Mouse (Mus musculus): ENCODE results near the gene Tgfbr1. TPM values are rescaled to one million over a fixed set of nuclear protein-coding genes. Genes with fewer than 3 reads are reported as not detected.

Gene Tgfbr1
- polyA plus RNA-seq, 1 experiment from 2014 or later = 24.3 TPM

DNA sequence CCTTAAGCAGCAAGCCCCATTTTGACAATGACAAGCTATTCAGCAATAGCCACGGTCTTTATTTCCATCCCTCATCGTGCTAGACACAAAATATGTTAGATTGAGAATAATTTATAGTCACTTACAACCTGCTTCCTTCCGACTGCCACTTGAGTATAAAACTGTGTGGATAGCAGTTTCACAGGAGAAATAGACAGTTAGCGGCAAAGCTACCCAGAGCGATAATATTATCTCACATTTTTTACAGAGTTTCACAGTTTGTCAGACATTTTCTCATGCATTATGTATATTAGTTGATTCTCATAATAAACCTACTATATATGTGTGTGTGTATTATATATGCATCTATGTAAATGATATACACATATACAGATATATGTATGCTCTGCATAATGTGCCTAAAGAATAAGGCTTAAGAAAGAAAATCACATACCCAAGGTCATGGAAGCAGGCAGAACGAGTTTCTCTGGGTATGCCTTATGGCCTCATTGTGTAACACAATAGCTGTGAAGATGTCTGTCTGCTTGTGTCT lies 20.1 kb upstream of the Tgfbr1 start:
- Histone ChIP-seq H3K4me1 (replicated peaks; ENCODE audit: control insufficient read depth, insufficient read depth, low read length) (no peaks in the 10 kb centered on the region), H3K27me3 (replicated peaks; ENCODE audit: control insufficient read depth, insufficient read depth, low read length) (no peaks in the 10 kb centered on the region), H3K9ac (ENCODE audit: low read depth, low read length) (no peak overlapping the region), H3K4me2 (no peak overlapping the region), H3K27ac (ENCODE audit: low read depth, low read length) (no peak overlapping the region), H3K4me3 (ENCODE audit: low read depth, low read length) (no peak overlapping the region), H3K36me3 (ENCODE audit: control insufficient read depth, insufficient read depth, low read length) (no peaks in the 10 kb centered on the region), H3K9me3 (ENCODE audit: control insufficient read depth, low read length) (no peaks in the 10 kb centered on the region)
- WGBS = 81% methylated on average over 6 of the region's 6 CpGs
- DNase-seq (ENCODE audit: low spot score) (no peak), ATAC-seq (replicated peaks; ENCODE audit: low FRiP score) (no peak)

- Histone ChIP-seq H3K27ac (ENCODE audit: low read depth, low read length) (no peak overlapping the region), H3K27me3 (replicated peaks; ENCODE audit: control insufficient read depth, insufficient read depth, low read length) (no peaks in the 10 kb centered on the region)
- no peak for ATAC-seq (replicated peaks; ENCODE audit: low FRiP score)
Observed at GRCm38 (mm10) chr4:47333541-47333940, 19.5 kb upstream of the Tgfbr1 start.

DNA sequence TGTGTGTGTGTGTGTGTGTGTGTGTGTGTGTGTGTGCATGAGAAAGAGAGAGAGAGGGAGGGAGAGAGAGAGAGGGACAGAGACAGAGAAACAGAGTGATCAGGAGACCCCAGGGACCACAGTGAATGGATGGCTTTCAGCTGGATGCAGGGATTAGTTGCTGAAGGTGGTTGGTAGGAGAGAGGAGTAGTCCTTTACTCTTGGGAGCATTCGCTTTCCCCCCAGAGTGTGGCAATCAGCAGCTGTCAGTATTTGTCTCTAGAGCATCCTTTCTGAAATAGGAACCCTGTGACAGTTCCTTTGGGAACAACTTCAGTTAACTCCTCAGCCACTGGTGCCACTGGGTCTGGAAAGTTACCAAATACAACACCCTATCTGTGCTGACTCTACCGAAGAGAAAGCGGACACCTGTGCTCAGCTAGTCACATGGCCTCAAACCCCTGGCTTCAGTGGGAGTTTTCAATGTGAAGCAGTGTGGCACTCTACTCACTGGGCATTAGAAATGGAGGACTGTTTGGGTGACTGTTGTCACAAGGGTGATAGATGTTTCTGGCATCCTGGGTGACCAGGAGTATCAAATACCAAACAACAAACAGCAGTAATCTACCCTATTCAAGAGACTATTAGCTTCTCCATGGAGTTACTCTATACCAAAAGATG lies 16.0 kb upstream of the Tgfbr1 start:
- no peak overlapping the region for H3K4me2 ChIP-seq
- 78% methylated on average over 3 of the region's 3 CpGs for WGBS

More at GRCm38 (mm10) chr4:47333541-47333940, 19.5 kb upstream of the Tgfbr1 start:
- H3K9ac ChIP-seq (ENCODE audit: low read depth, low read length) = no peak overlapping the region
- DNase-seq (ENCODE audit: low spot score) = no peak
- no peaks in the 10 kb centered on the region for H3K4me1 ChIP-seq (replicated peaks; ENCODE audit: control insufficient read depth, insufficient read depth, low read length)
- no peaks in the 10 kb centered on the region for H3K9me3 ChIP-seq (ENCODE audit: control insufficient read depth, low read length)
- H3K4me2 ChIP-seq = no peak overlapping the region
- 90% methylated on average over 3 of the region's 3 CpGs for WGBS
- H3K36me3 ChIP-seq (ENCODE audit: control insufficient read depth, insufficient read depth, low read length) = no peaks in the 10 kb centered on the region
- no peak overlapping the region for H3K4me3 ChIP-seq (ENCODE audit: low read depth, low read length)

GRCm38 (mm10) chr4:47342632-47343031 lies 10.4 kb upstream of the Tgfbr1 start:
- no peak overlapping the region for H3K4me2 ChIP-seq
- 46% methylated on average over 8 of the region's 8 CpGs for WGBS
- H3K4me1 ChIP-seq (replicated peaks; ENCODE audit: control insufficient read depth, insufficient read depth, low read length) = no peaks in the 10 kb centered on the region
- no peak overlapping the region for H3K4me3 ChIP-seq (ENCODE audit: low read depth, low read length)
- no peaks in the 10 kb centered on the region for H3K9me3 ChIP-seq (ENCODE audit: control insufficient read depth, low read length)
- H3K27me3 ChIP-seq (replicated peaks; ENCODE audit: control insufficient read depth, insufficient read depth, low read length) = no peaks in the 10 kb centered on the region
- ATAC-seq (replicated peaks; ENCODE audit: low FRiP score) (no peak), DNase-seq (ENCODE audit: low spot score) (no peak)
- H3K9ac ChIP-seq (ENCODE audit: low read depth, low read length) = no peak overlapping the region
- H3K27ac ChIP-seq (ENCODE audit: low read depth, low read length) = no peak overlapping the region
- H3K36me3 ChIP-seq (ENCODE audit: control insufficient read depth, insufficient read depth, low read length) = no peaks in the 10 kb centered on the region

More for the DNA sequence above, 16.0 kb upstream of the Tgfbr1 start:
- no peak overlapping the region for H3K9ac ChIP-seq (ENCODE audit: low read depth, low read length)
- no peaks in the 10 kb centered on the region for H3K36me3 ChIP-seq (ENCODE audit: control insufficient read depth, insufficient read depth, low read length)
- no peak overlapping the region for H3K27ac ChIP-seq (ENCODE audit: low read depth, low read length)
- H3K9me3 ChIP-seq (ENCODE audit: control insufficient read depth, low read length) = no peaks in the 10 kb centered on the region
- H3K27me3 ChIP-seq (replicated peaks; ENCODE audit: control insufficient read depth, insufficient read depth, low read length) = no peaks in the 10 kb centered on the region
- no peak overlapping the region for H3K4me3 ChIP-seq (ENCODE audit: low read depth, low read length)
- ATAC-seq (replicated peaks; ENCODE audit: low FRiP score) (no peak), DNase-seq (ENCODE audit: low spot score) (no peak)
- H3K4me1 ChIP-seq (replicated peaks; ENCODE audit: control insufficient read depth, insufficient read depth, low read length) = no peaks in the 10 kb centered on the region

DNA sequence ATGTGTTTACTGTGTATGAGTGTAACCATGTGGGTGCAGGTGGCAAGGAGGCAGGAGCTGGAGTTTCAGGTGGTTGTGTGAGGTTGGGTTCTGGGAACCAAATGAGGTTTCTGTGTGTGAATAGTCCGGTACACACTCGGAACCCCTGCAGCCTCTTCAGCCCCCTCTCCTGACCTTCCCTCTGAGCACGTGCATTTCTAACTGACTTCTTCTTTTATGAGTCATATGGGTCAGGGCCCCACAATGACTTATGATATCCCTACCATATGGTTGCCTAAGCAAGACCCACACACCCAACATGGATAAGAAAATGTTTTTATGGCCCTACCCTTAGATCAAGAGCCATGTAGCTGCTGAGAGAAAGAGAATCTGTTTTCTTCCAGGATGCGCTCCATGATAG lies 6.0 kb upstream of the Tgfbr1 start:
- Histone ChIP-seq H3K4me3 (ENCODE audit: low read depth, low read length) (no peak overlapping the region), H3K27ac (ENCODE audit: low read depth, low read length) (no peak overlapping the region), H3K4me1 (replicated peaks; ENCODE audit: control insufficient read depth, insufficient read depth, low read length) (no peaks in the 10 kb centered on the region), H3K36me3 (ENCODE audit: control insufficient read depth, insufficient read depth, low read length) (no peaks in the 10 kb centered on the region), H3K9me3 (ENCODE audit: control insufficient read depth, low read length) (no peaks in the 10 kb centered on the region), H3K9ac (ENCODE audit: low read depth, low read length) (no peak overlapping the region), H3K4me2 (no peak overlapping the region), H3K27me3 (replicated peaks; ENCODE audit: control insufficient read depth, insufficient read depth, low read length) (no peaks in the 10 kb centered on the region; the same call in 1 of the 2 replicates)
- DNase-seq (ENCODE audit: low spot score) (no peak), ATAC-seq (replicated peaks; ENCODE audit: low FRiP score) (no peak)
- 72% methylated on average over 4 of the region's 4 CpGs for WGBS

- H3K4me3 ChIP-seq (ENCODE audit: low read depth, low read length) = no peak overlapping the region
- no peaks in the 10 kb centered on the region for H3K36me3 ChIP-seq (ENCODE audit: control insufficient read depth, insufficient read depth, low read length)
- ATAC-seq (replicated peaks; ENCODE audit: low FRiP score) (no peak), DNase-seq (ENCODE audit: low spot score) (no peak)
- no peak overlapping the region for H3K27ac ChIP-seq (ENCODE audit: low read depth, low read length)
- no peak overlapping the region for H3K9ac ChIP-seq (ENCODE audit: low read depth, low read length)
- H3K9me3 ChIP-seq (ENCODE audit: control insufficient read depth, low read length) = no peaks in the 10 kb centered on the region
- no peaks in the 10 kb centered on the region; the same call in 1 of the 2 replicates for H3K27me3 ChIP-seq (replicated peaks; ENCODE audit: control insufficient read depth, insufficient read depth, low read length)
- peaks cover 5% of the 10 kb centered on the region; the same call in 1 of the 2 replicates for H3K4me1 ChIP-seq (replicated peaks; ENCODE audit: control insufficient read depth, insufficient read depth, low read length)
- no peak overlapping the region for H3K4me2 ChIP-seq
- 51% methylated on average over 6 of the region's 6 CpGs for WGBS
Observed at GRCm38 (mm10) chr4:47349759-47350158, 3.3 kb upstream of the Tgfbr1 start.

DNA sequence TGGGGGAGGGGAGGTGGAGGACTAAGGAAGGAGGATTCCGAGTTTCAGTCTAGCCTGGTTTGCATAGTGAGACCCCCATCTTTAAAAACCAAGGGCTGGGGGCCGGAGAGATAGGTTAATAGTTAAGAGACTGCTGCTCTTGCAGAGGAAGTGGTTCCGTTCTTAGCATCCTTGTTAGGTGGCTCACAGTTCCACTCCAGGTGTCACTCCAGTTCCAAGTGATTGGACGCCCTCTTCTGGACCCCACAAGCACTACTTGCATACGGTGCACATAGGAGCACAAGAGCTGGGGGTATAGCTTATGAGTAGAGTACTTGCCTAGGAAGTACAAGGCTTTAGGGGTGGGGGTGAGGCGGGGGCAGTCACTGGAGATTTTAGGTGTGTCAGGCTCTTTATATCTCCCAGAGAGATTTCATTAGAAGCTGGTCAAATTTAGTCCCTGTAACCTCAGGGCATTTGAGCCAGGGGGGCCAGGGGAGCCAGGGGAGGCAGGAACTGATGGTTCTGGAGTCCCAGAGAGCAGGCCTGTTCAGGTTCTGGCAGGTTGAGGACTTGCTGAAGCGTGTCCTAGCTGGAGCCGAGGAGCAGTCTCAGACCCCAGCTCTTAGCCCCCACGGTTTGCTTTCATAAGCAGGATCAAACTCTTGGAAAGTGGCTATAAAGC lies 1.5 kb upstream of the Tgfbr1 start:
- 15% methylated on average over 9 of the region's 9 CpGs for WGBS

GRCm38 (mm10) chr4:47352061-47352661 lies 861 bp upstream of the Tgfbr1 start:
- Histone ChIP-seq H3K27me3 (replicated peaks; ENCODE audit: control insufficient read depth, insufficient read depth, low read length) (no peaks in the 10 kb centered on the region; the same call in 1 of the 2 replicates), H3K4me3 (ENCODE audit: low read depth, low read length) (peak overlapping the region; percentile 90), H3K4me1 (replicated peaks; ENCODE audit: control insufficient read depth, insufficient read depth, low read length) (peaks cover 5% of the 10 kb centered on the region; the same call in 1 of the 2 replicates), H3K36me3 (ENCODE audit: control insufficient read depth, insufficient read depth, low read length) (no peaks in the 10 kb centered on the region), H3K27ac (ENCODE audit: low read depth, low read length) (no peak overlapping the region), H3K4me2 (peak overlapping the region; percentile 99), H3K9ac (ENCODE audit: low read depth, low read length) (peak overlapping the region; percentile 70), H3K9me3 (ENCODE audit: control insufficient read depth, low read length) (no peaks in the 10 kb centered on the region)
- DNase-seq (ENCODE audit: low spot score) (peak; percentile 62), ATAC-seq (replicated peaks; ENCODE audit: low FRiP score) (peak; percentile 1; the same call in 1 of the 2 replicates)
- WGBS = 1% methylated on average over 32 of the region's 32 CpGs

More for the DNA sequence above, 1.5 kb upstream of the Tgfbr1 start:
- H3K27ac ChIP-seq (ENCODE audit: low read depth, low read length) = no peak overlapping the region
- no peak for ATAC-seq (replicated peaks; ENCODE audit: low FRiP score)
- no peaks in the 10 kb centered on the region for H3K36me3 ChIP-seq (ENCODE audit: control insufficient read depth, insufficient read depth, low read length)
- peak; percentile 48 for DNase-seq (ENCODE audit: low spot score)
- H3K4me1 ChIP-seq (replicated peaks; ENCODE audit: control insufficient read depth, insufficient read depth, low read length) = peaks cover 5% of the 10 kb centered on the region; the same call in 1 of the 2 replicates
- peak overlapping the region; percentile 99 for H3K4me2 ChIP-seq
- no peaks in the 10 kb centered on the region; the same call in 1 of the 2 replicates for H3K27me3 ChIP-seq (replicated peaks; ENCODE audit: control insufficient read depth, insufficient read depth, low read length)
- peak overlapping the region; percentile 70; the same call in 1 of the 2 replicates for H3K9ac ChIP-seq (ENCODE audit: low read depth, low read length)
- H3K9me3 ChIP-seq (ENCODE audit: control insufficient read depth, low read length) = no peaks in the 10 kb centered on the region
- peak overlapping the region; percentile 90 for H3K4me3 ChIP-seq (ENCODE audit: low read depth, low read length)
